Mouse (Mus musculus): ENCODE data around the gene Dgkg. TPM values are rescaled to one million over a fixed set of nuclear protein-coding genes. Genes with fewer than 3 reads are reported as not detected.

The Dgkg gene
- total RNA-seq, 1 experiment = 0.22 TPM

GRCm38 (mm10) chr16:22442202-22442601 is 214.8 kb downstream of the Dgkg start:
- in situ Hi-C loops (cut with MboI; ENCODE audit: low sequenced_read_pairs in 2 of 2, unreplicated experiment in 2 of 2) = no loop called here
- no peaks in the 10 kb centered on the region for H3K36me3 ChIP-seq (ENCODE audit: control insufficient read depth, insufficient read depth, low read length, poor library complexity, severe bottlenecking)
- TF ChIP-seq MAFK (IDR thresholded peaks at IDR 0.05; ENCODE audit: insufficient read depth, low read depth, low read length) (no peak), HCFC1 (IDR thresholded peaks at IDR 0.05; ENCODE audit: borderline replicate concordance, insufficient read depth, low read length) (no peak), CHD2 (IDR thresholded peaks at IDR 0.05; ENCODE audit: low read depth, low read length) (no peak; the same call in 1 of the 2 replicates), ZNF384 (IDR thresholded peaks at IDR 0.05; ENCODE audit: low read depth, low read length) (no peak), ZC3H11A (IDR thresholded peaks at IDR 0.05; ENCODE audit: borderline replicate concordance, low read depth, low read length) (no peak)
- H3K4me3 ChIP-seq (ENCODE audit: insufficient read depth in 1 of 2, low read depth in 1 of 2, low read length in 2 of 2, poor library complexity in 1 of 2, severe bottlenecking in 1 of 2) = no peak overlapping the region
- H3K4me1 ChIP-seq (ENCODE audit: control insufficient read depth in 2 of 2, insufficient read depth in 2 of 2, low read length in 2 of 2, poor library complexity in 1 of 2) = peaks cover 8 to 29% of the 10 kb centered on the region in 2 experiments
- DNase-seq (ENCODE audit: low read depth, low spot score) = no peak
- no peak overlapping the region for H3K27ac ChIP-seq (ENCODE audit: insufficient read depth, low read depth, low read length, poor library complexity, severe bottlenecking)
- no peak overlapping the region for H3K9ac ChIP-seq (ENCODE audit: insufficient read depth, low read depth, low read length, poor library complexity, severe bottlenecking)
- H3K9me3 ChIP-seq (ENCODE audit: control insufficient read depth, insufficient read depth, low read depth, low read length) = no peaks in the 10 kb centered on the region

GRCm38 (mm10) chr16:22441317-22441716 is 215.7 kb downstream of the Dgkg start:
- TF ChIP-seq MAFK (IDR thresholded peaks at IDR 0.05; ENCODE audit: insufficient read depth, low read depth, low read length) (no peak), CHD2 (IDR thresholded peaks at IDR 0.05; ENCODE audit: low read depth, low read length) (no peak), ZC3H11A (IDR thresholded peaks at IDR 0.05; ENCODE audit: borderline replicate concordance, low read depth, low read length) (no peak), HCFC1 (IDR thresholded peaks at IDR 0.05; ENCODE audit: borderline replicate concordance, insufficient read depth, low read length) (no peak), ZNF384 (IDR thresholded peaks at IDR 0.05; ENCODE audit: low read depth, low read length) (no peak)
- no peaks in the 10 kb centered on the region for H3K36me3 ChIP-seq (ENCODE audit: control insufficient read depth, insufficient read depth, low read length, poor library complexity, severe bottlenecking)
- no peak overlapping the region for H3K27ac ChIP-seq (ENCODE audit: insufficient read depth, low read depth, low read length, poor library complexity, severe bottlenecking)
- peaks cover 8 to 29% of the 10 kb centered on the region in 2 experiments for H3K4me1 ChIP-seq (ENCODE audit: control insufficient read depth in 2 of 2, insufficient read depth in 2 of 2, low read length in 2 of 2, poor library complexity in 1 of 2)
- no peak for DNase-seq (ENCODE audit: low read depth, low spot score)
- no peak overlapping the region; a peak in 1 of 4 replicates for H3K4me3 ChIP-seq (ENCODE audit: insufficient read depth in 1 of 2, low read depth in 1 of 2, low read length in 2 of 2, poor library complexity in 1 of 2, severe bottlenecking in 1 of 2)
- H3K9ac ChIP-seq (ENCODE audit: insufficient read depth, low read depth, low read length, poor library complexity, severe bottlenecking) = no peak overlapping the region; the same call in 1 of the 2 replicates
- H3K9me3 ChIP-seq (ENCODE audit: control insufficient read depth, insufficient read depth, low read depth, low read length) = no peaks in the 10 kb centered on the region
- in situ Hi-C loops (cut with MboI; ENCODE audit: low sequenced_read_pairs in 2 of 2, unreplicated experiment in 2 of 2) = no loop called here

- DNase-seq (ENCODE audit: low read depth, low spot score) = no peak
- Histone ChIP-seq H3K9me3 (ENCODE audit: control insufficient read depth, insufficient read depth, low read depth, low read length) (no peaks in the 10 kb centered on the region), H3K4me3 (ENCODE audit: insufficient read depth in 1 of 2, low read depth in 1 of 2, low read length in 2 of 2, poor library complexity in 1 of 2, severe bottlenecking in 1 of 2) (peak overlapping the region; percentile 58 to 61), H3K27ac (ENCODE audit: insufficient read depth, low read depth, low read length, poor library complexity, severe bottlenecking) (no peak overlapping the region; the same call in 1 of the 2 replicates), H3K4me1 (ENCODE audit: control insufficient read depth in 2 of 2, insufficient read depth in 2 of 2, low read length in 2 of 2, poor library complexity in 1 of 2) (peaks cover 12 to 31% of the 10 kb centered on the region in 2 experiments), H3K9ac (ENCODE audit: insufficient read depth, low read depth, low read length, poor library complexity, severe bottlenecking) (peak overlapping the region; percentile 61; the same call in 1 of the 2 replicates), H3K36me3 (ENCODE audit: control insufficient read depth, insufficient read depth, low read length, poor library complexity, severe bottlenecking) (peaks cover 4% of the 10 kb centered on the region)
- in situ Hi-C loops (cut with MboI; ENCODE audit: low sequenced_read_pairs in 2 of 2, unreplicated experiment in 2 of 2) = no loop called here
- TF ChIP-seq ZC3H11A (IDR thresholded peaks at IDR 0.05; ENCODE audit: borderline replicate concordance, low read depth, low read length) = no peak
- no peak for TF ChIP-seq CHD2 (IDR thresholded peaks at IDR 0.05; ENCODE audit: low read depth, low read length)
- TF ChIP-seq HCFC1 (IDR thresholded peaks at IDR 0.05; ENCODE audit: borderline replicate concordance, insufficient read depth, low read length) = no peak
- TF ChIP-seq MAFK (IDR thresholded peaks at IDR 0.05; ENCODE audit: insufficient read depth, low read depth, low read length) = no peak
- TF ChIP-seq ZNF384 (IDR thresholded peaks at IDR 0.05; ENCODE audit: low read depth, low read length) = no peak
Measured at GRCm38 (mm10) chr16:22440269-22440668, 216.8 kb downstream of the Dgkg start.

DNA sequence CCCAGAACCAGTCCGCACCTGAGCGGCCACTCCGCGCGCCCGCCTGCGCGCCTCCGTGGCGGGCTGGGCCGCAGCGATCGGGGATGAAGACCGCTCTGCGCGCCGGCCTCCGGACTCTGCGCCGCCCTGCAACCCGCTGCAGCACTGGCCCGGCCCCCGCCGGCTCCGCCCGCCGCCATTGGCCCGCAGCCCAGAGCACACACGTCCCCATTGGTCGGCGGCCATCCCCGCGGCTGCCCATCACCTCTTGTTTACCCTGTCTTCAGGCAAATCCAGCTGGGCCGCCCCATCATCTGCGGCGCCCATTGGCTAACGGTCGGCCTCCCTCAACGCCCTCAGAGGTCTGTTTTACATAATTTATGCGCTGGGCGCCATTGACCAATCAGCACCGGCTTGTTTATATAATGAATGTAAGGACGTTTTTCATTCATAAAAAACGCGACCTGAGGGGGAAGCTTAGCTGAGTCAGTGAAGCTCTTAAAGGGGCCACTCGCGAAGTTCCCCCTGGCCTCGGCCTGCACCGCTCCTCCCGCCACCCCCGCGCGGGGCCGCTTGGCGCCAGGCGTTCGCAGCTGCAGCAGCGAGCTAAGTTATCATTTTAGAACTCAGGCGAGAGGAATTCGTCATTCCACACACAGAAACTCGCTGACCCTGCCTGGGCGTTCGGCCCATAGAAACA is 217.4 kb downstream of the Dgkg start, which contains the start of gene Etv5:
Etv5 (minus strand) TSS at position 221 of the 679 bp plus-strand sequence.
- Histone ChIP-seq H3K36me3 (ENCODE audit: control insufficient read depth, insufficient read depth, low read length, poor library complexity, severe bottlenecking) (peaks cover 10% of the 10 kb centered on the region), H3K4me3 (ENCODE audit: insufficient read depth in 1 of 2, low read depth in 1 of 2, low read length in 2 of 2, poor library complexity in 1 of 2, severe bottlenecking in 1 of 2) (peak within 1 kb of the TSS; percentile 87 to 95), H3K27ac (ENCODE audit: insufficient read depth, low read depth, low read length, poor library complexity, severe bottlenecking) (peak within 1 kb of the TSS; percentile 48), H3K9ac (ENCODE audit: insufficient read depth, low read depth, low read length, poor library complexity, severe bottlenecking) (peak within 1 kb of the TSS; percentile 87), H3K4me1 (ENCODE audit: control insufficient read depth in 2 of 2, insufficient read depth in 2 of 2, low read length in 2 of 2, poor library complexity in 1 of 2) (peaks cover 16 to 34% of the 10 kb centered on the region in 2 experiments), H3K9me3 (ENCODE audit: control insufficient read depth, insufficient read depth, low read depth, low read length) (no peaks in the 10 kb centered on the region)
- peak; percentile 96 for DNase-seq (ENCODE audit: low read depth, low spot score)
- in situ Hi-C loops (cut with MboI; ENCODE audit: low sequenced_read_pairs in 2 of 2, unreplicated experiment in 2 of 2) = no loop called here
- no peak for TF ChIP-seq HCFC1 (IDR thresholded peaks at IDR 0.05; ENCODE audit: borderline replicate concordance, insufficient read depth, low read length)
- TF ChIP-seq CHD2 (IDR thresholded peaks at IDR 0.05; ENCODE audit: low read depth, low read length) = peak; percentile 76
- TF ChIP-seq MAFK (IDR thresholded peaks at IDR 0.05; ENCODE audit: insufficient read depth, low read depth, low read length) = peak; percentile 69; the same call in 1 of the 2 replicates
